Mouse (Mus musculus) forebrain, embryonic 14.5 days (tissue): ENCODE measurements at regions not wholly inside any gene's neighbourhood (a gene's known extent, or its start where the extent isn't known, plus 50 kb on each side); places are given as distances from the start of the nearest gene placed in this dataset.

ENCODE experiments used
- ATAC-seq: fragments of 200-750 bp; cut with Nextera tagmentation; 2 replicates; pipeline ENCODE4 v1.8.0; 2017; ENCODE audit warnings: mild to moderate bottlenecking, moderate library complexity
- DNase-seq: peaks from one replicate; pipeline ENCODE4 v3.0.0-alpha.2; 2015; ENCODE audit warnings: low spot score
- H3K27ac ChIP-seq: fragments of 300-500 bp; sonication (generic); 2 replicates; pipeline ENCODE4 v1.5.1; 2014; ENCODE audit warnings: low read depth, mild to moderate bottlenecking, control low read depth, low read length, moderate library complexity
- H3K27me3 ChIP-seq: fragments of 300-500 bp; sonication (generic); replicated peaks from 2 replicates; pipeline ENCODE4 v1.6.1; 2014; ENCODE audit warnings: low read length, control low read depth, mixed read lengths; ENCODE audit not compliant: control insufficient read depth, insufficient read depth
- H3K36me3 ChIP-seq: fragments of 300-500 bp; sonication (generic); 2 replicates; pipeline ENCODE4 v1.6.1; 2014; ENCODE audit warnings: low read length, control low read depth; ENCODE audit not compliant: control insufficient read depth, insufficient read depth
- H3K4me1 ChIP-seq: fragments of 300-500 bp; sonication (generic); 2 replicates; pipeline ENCODE4 v1.6.1; 2014; ENCODE audit warnings: antibody characterized with exemption, low read length, control low read depth; ENCODE audit not compliant: control insufficient read depth, insufficient read depth
- H3K4me2 ChIP-seq: fragments of 300-500 bp; sonication (generic); 2 replicates; pipeline ENCODE4 v1.6.1; 2014; ENCODE audit warnings: mild to moderate bottlenecking, control low read depth, low read length
- H3K4me3 ChIP-seq: fragments of 300-500 bp; sonication (generic); 2 replicates; pipeline ENCODE4 v1.5.1; 2014; ENCODE audit warnings: low read depth, low read length, control low read depth
- H3K9ac ChIP-seq: fragments of 300-500 bp; sonication (generic); 2 replicates; pipeline ENCODE4 v1.6.1; 2014; ENCODE audit warnings: mild to moderate bottlenecking, low read length, control low read depth, moderate library complexity
- H3K9me3 ChIP-seq: fragments of 300-500 bp; sonication (generic); replicated peaks from 2 replicates; pipeline ENCODE4 v1.6.1; 2016; ENCODE audit warnings: low read length, control low read depth, mixed read lengths; ENCODE audit not compliant: control insufficient read depth
- WGBS: fragments of 180-500 bp; shearing (Covaris S2); extraction: QIAGEN DNeasy Blood & Tissue Kit; methylation state at CpG from one replicate; pipeline ENCODE4 v1.1.7; 2014; 5-methylcytosine and 5-hydroxymethylcytosine counted together

- ATAC-seq = no peak
- H3K9me3 ChIP-seq = no peaks in the 10 kb centered on the region
Observed at GRCm38 (mm10) chr17:62470739-62471138, 410.4 kb downstream of the Efna5 start.

GRCm38 (mm10) chr17:62469367-62469766, 411.8 kb downstream of the Efna5 start:
- H3K36me3 ChIP-seq = no peaks in the 10 kb centered on the region

More at GRCm38 (mm10) chr17:62470739-62471138, 410.4 kb downstream of the Efna5 start:
- H3K4me3 ChIP-seq = no peak overlapping the region
- no peak overlapping the region for H3K9ac ChIP-seq
- WGBS = 90% methylated on average over 5 of the region's 5 CpGs
- no peaks in the 10 kb centered on the region for H3K36me3 ChIP-seq
- no peaks in the 10 kb centered on the region for H3K27me3 ChIP-seq
- no peak overlapping the region for H3K4me2 ChIP-seq
- H3K27ac ChIP-seq = no peak overlapping the region
- no peak for DNase-seq
- no peaks in the 10 kb centered on the region for H3K4me1 ChIP-seq

GRCm38 (mm10) chr17:62468859-62469258, 412.3 kb downstream of the Efna5 start:
- H3K36me3 ChIP-seq = no peaks in the 10 kb centered on the region
- DNase-seq = no peak
- H3K9me3 ChIP-seq = no peaks in the 10 kb centered on the region
- H3K27me3 ChIP-seq = no peaks in the 10 kb centered on the region
- 81% methylated on average over 7 of the region's 7 CpGs for WGBS
- H3K4me2 ChIP-seq = no peak overlapping the region
- no peaks in the 10 kb centered on the region for H3K4me1 ChIP-seq
- ATAC-seq = no peak
- H3K9ac ChIP-seq = no peak overlapping the region
- no peak overlapping the region for H3K27ac ChIP-seq
- no peak overlapping the region for H3K4me3 ChIP-seq

More at GRCm38 (mm10) chr17:62469367-62469766, 411.8 kb downstream of the Efna5 start:
- DNase-seq (no peak), ATAC-seq (no peak)
- Histone ChIP-seq H3K4me3 (no peak overlapping the region), H3K9ac (no peak overlapping the region), H3K9me3 (no peaks in the 10 kb centered on the region), H3K27ac (no peak overlapping the region), H3K27me3 (no peaks in the 10 kb centered on the region), H3K4me1 (no peaks in the 10 kb centered on the region), H3K4me2 (no peak overlapping the region)
- WGBS = 71% methylated on average over 1 of the region's 1 CpGs

- no peak overlapping the region for H3K27ac ChIP-seq
- no peaks in the 10 kb centered on the region for H3K9me3 ChIP-seq
- DNase-seq (no peak), ATAC-seq (no peak)
- WGBS = 81% methylated on average over 5 of the region's 5 CpGs
- no peaks in the 10 kb centered on the region for H3K36me3 ChIP-seq
- no peaks in the 10 kb centered on the region for H3K27me3 ChIP-seq
- no peak overlapping the region for H3K9ac ChIP-seq
- H3K4me3 ChIP-seq = no peak overlapping the region
- no peaks in the 10 kb centered on the region for H3K4me1 ChIP-seq
- no peak overlapping the region for H3K4me2 ChIP-seq
Observed at GRCm38 (mm10) chr17:62467072-62467471, 414.0 kb downstream of the Efna5 start.

- no peaks in the 10 kb centered on the region for H3K36me3 ChIP-seq
- DNase-seq = no peak
- 80% methylated on average over 4 of the region's 4 CpGs for WGBS
- H3K9ac ChIP-seq = no peak overlapping the region
- no peak overlapping the region for H3K4me3 ChIP-seq
- no peaks in the 10 kb centered on the region for H3K9me3 ChIP-seq
- no peaks in the 10 kb centered on the region for H3K4me1 ChIP-seq
- H3K27me3 ChIP-seq = no peaks in the 10 kb centered on the region
- no peak overlapping the region for H3K4me2 ChIP-seq
- ATAC-seq = no peak
- H3K27ac ChIP-seq = no peak overlapping the region
Observed at GRCm38 (mm10) chr17:62464994-62465393, 416.1 kb downstream of the Efna5 start.

- no peak for DNase-seq
- H3K4me2 ChIP-seq = no peak overlapping the region
- H3K27me3 ChIP-seq = no peaks in the 10 kb centered on the region
- no peaks in the 10 kb centered on the region for H3K36me3 ChIP-seq
- no peak overlapping the region for H3K4me3 ChIP-seq
- no peak for ATAC-seq
- no peak overlapping the region for H3K9ac ChIP-seq
- H3K9me3 ChIP-seq = no peaks in the 10 kb centered on the region
- no peaks in the 10 kb centered on the region for H3K4me1 ChIP-seq
- 82% methylated on average over 4 of the region's 4 CpGs for WGBS
- no peak overlapping the region for H3K27ac ChIP-seq
Observed at GRCm38 (mm10) chr17:62464228-62464627, 416.9 kb downstream of the Efna5 start.

- H3K27ac ChIP-seq = no peak overlapping the region
- no peak for DNase-seq
- 90% methylated on average over 17 of the region's 17 CpGs for WGBS
- no peak overlapping the region for H3K9ac ChIP-seq
- ATAC-seq = no peak
- no peaks in the 10 kb centered on the region for H3K9me3 ChIP-seq
- H3K4me1 ChIP-seq = no peaks in the 10 kb centered on the region
- no peak overlapping the region for H3K4me3 ChIP-seq
- H3K36me3 ChIP-seq = no peaks in the 10 kb centered on the region
- no peaks in the 10 kb centered on the region for H3K27me3 ChIP-seq
- no peak overlapping the region for H3K4me2 ChIP-seq
Observed at GRCm38 (mm10) chr17:62461304-62462245, 419.5 kb downstream of the Efna5 start.

- no peak overlapping the region for H3K4me2 ChIP-seq
- H3K4me1 ChIP-seq = no peaks in the 10 kb centered on the region
- peak; percentile 75 for DNase-seq
- no peak overlapping the region for H3K9ac ChIP-seq
- H3K27me3 ChIP-seq = no peaks in the 10 kb centered on the region
- no peaks in the 10 kb centered on the region for H3K9me3 ChIP-seq
- 44% methylated on average over 7 of the region's 7 CpGs for WGBS
- ATAC-seq = no peak
- H3K27ac ChIP-seq = no peak overlapping the region
- H3K36me3 ChIP-seq = no peaks in the 10 kb centered on the region
- H3K4me3 ChIP-seq = no peak overlapping the region
Observed at GRCm38 (mm10) chr17:62458964-62459363, 422.2 kb downstream of the Efna5 start.

GRCm38 (mm10) chr17:62438045-62438444, 443.1 kb downstream of the Efna5 start:
- Histone ChIP-seq H3K27ac (no peak overlapping the region), H3K9me3 (no peaks in the 10 kb centered on the region), H3K4me2 (no peak overlapping the region), H3K4me1 (no peaks in the 10 kb centered on the region), H3K27me3 (no peaks in the 10 kb centered on the region), H3K36me3 (no peaks in the 10 kb centered on the region), H3K4me3 (no peak overlapping the region), H3K9ac (no peak overlapping the region)
- ATAC-seq (no peak), DNase-seq (no peak)
- 85% methylated on average over 4 of the region's 4 CpGs for WGBS
